Mouse (Mus musculus) erythroblast, embryonic 14.5 days (primary cell): ENCODE results near the gene Paqr5.

Source experiments
- GATA1 ChIP-seq: IDR thresholded peaks from 2 replicates; pipeline ENCODE4 v1.6.1; 2012; ENCODE audit warnings: low read length, inconsistent platforms, mixed read lengths
- TAL1 ChIP-seq: IDR thresholded peaks from 3 replicates; pipeline ENCODE4 v1.6.1; 2012; ENCODE audit warnings: low read length, inconsistent platforms, mixed read lengths

DNA sequence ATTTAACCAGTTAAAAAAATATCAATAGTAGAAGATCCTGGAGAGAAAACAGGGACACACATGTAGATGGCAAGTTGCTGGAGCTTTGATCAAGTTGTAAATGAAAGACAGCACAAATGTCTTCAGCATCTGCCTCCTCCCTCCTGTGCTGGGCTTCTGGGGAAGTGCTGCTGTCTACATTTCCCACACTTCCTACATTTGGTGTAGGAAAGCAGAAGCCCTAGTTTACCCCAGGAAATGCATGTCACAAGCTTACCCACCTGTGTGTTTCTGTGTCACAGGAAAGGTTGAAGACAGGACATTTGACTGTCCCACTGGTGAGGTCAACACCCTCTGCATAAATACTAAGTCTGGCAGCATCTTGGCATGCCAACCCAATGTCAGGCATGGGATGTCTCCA, 71.9 kb downstream of the Paqr5 start:
- TF ChIP-seq GATA1 = no peak
- TF ChIP-seq TAL1 = no peak
